Mouse (Mus musculus) C2C12 (cell line): ENCODE measurements around the gene Gda. TPM values are rescaled to one million over a fixed set of nuclear protein-coding genes. Genes with fewer than 3 reads are reported as not detected.

ENCODE experiments used
- H3K27me3 ChIP-seq: one replicate; pipeline ENCODE4 v1.6.1; 2011; ENCODE audit not compliant: control insufficient read depth, insufficient read depth, insufficient read length
- H3K36me3 ChIP-seq: one replicate; pipeline ENCODE4 v1.6.1; 2011; ENCODE audit not compliant: control insufficient read depth, insufficient read depth
- H3K4me3 ChIP-seq: one replicate; pipeline ENCODE4 v1.5.1; 2011; ENCODE audit warnings: mild to moderate bottlenecking, control low read depth; ENCODE audit not compliant: poor library complexity, insufficient read depth, severe bottlenecking
- H3K79me2 ChIP-seq: one replicate; pipeline ENCODE4 v1.6.1; 2011; ENCODE audit not compliant: control insufficient read depth, insufficient read depth
- H3K79me3 ChIP-seq: one replicate; pipeline ENCODE4 v1.6.1; 2011; ENCODE audit warnings: low read depth, control low read depth
- H3ac ChIP-seq: one replicate; pipeline ENCODE3; 2011; ENCODE audit warnings: low read depth; ENCODE audit not compliant: control insufficient read depth, insufficient read length
- CEBPB ChIP-seq: IDR thresholded peaks from one replicate; pipeline ENCODE4 v1.6.1; 2011; ENCODE audit warnings: low read depth, mild to moderate bottlenecking, control low read depth, moderate library complexity
- CTCF ChIP-seq: IDR thresholded peaks from one replicate; pipeline ENCODE4 v1.5.1; 2011; ENCODE audit not compliant: control insufficient read depth, insufficient read depth, insufficient read length
- FOSL1 ChIP-seq: IDR thresholded peaks from one replicate; pipeline ENCODE4 v1.8.0; 2011; ENCODE audit warnings: mild to moderate bottlenecking, low read length; ENCODE audit not compliant: poor library complexity, insufficient read depth, severe bottlenecking
- MAX ChIP-seq: IDR thresholded peaks from one replicate; pipeline ENCODE4 v1.6.1; 2011; ENCODE audit warnings: mild to moderate bottlenecking, control low read depth
- MYOD1 ChIP-seq: IDR thresholded peaks from one replicate; pipeline ENCODE4 v1.6.1; 2011; ENCODE audit warnings: low read depth; ENCODE audit not compliant: control insufficient read depth, insufficient read length
- MYOG ChIP-seq: IDR thresholded peaks from one replicate; pipeline ENCODE4 v1.6.1; 2011; ENCODE audit not compliant: control insufficient read depth, insufficient read length; ENCODE audit errors: extremely low read depth
- USF1 ChIP-seq: IDR thresholded peaks from one replicate; pipeline ENCODE4 v1.6.1; 2011; ENCODE audit warnings: low read depth, mild to moderate bottlenecking, control low read depth, moderate library complexity
- polyA plus RNA-seq: library from polyadenylated mRNA; unstranded; fragments of >200 nt; fragmentation: generic; extraction: Trizol; gene quantifications from one replicate; pipeline ENCODE4 v1.2.1, GENCODE M21; 2012; ENCODE audit warnings: missing spikeins

The Gda gene
- polyA plus RNA-seq, 1 experiment, result 0.14 TPM

GRCm38 (mm10) chr19:21481031-21481430 is 7.8 kb upstream of the Gda start:
- no peak overlapping the region for H3ac ChIP-seq
- no peaks in the 10 kb centered on the region for H3K79me2 ChIP-seq
- TF ChIP-seq CTCF (no peak), CEBPB (no peak), MYOD1 (no peak), FOSL1 (no peak), USF1 (no peak)
- no peaks in the 10 kb centered on the region for H3K36me3 ChIP-seq
- no peaks in the 10 kb centered on the region for H3K79me3 ChIP-seq
- H3K4me3 ChIP-seq, result no peak overlapping the region
- no peaks in the 10 kb centered on the region for H3K27me3 ChIP-seq

GRCm38 (mm10) chr19:21480053-21480419 is 6.8 kb upstream of the Gda start:
- Histone ChIP-seq H3K79me3 (no peaks in the 10 kb centered on the region), H3K36me3 (no peaks in the 10 kb centered on the region), H3K4me3 (no peak overlapping the region), H3K79me2 (no peaks in the 10 kb centered on the region), H3K27me3 (no peaks in the 10 kb centered on the region), H3ac (no peak overlapping the region)
- TF ChIP-seq MAX (no peak), MYOG (no peak), USF1 (no peak), CEBPB (no peak), MYOD1 (no peak), CTCF (no peak), FOSL1 (no peak)

DNA sequence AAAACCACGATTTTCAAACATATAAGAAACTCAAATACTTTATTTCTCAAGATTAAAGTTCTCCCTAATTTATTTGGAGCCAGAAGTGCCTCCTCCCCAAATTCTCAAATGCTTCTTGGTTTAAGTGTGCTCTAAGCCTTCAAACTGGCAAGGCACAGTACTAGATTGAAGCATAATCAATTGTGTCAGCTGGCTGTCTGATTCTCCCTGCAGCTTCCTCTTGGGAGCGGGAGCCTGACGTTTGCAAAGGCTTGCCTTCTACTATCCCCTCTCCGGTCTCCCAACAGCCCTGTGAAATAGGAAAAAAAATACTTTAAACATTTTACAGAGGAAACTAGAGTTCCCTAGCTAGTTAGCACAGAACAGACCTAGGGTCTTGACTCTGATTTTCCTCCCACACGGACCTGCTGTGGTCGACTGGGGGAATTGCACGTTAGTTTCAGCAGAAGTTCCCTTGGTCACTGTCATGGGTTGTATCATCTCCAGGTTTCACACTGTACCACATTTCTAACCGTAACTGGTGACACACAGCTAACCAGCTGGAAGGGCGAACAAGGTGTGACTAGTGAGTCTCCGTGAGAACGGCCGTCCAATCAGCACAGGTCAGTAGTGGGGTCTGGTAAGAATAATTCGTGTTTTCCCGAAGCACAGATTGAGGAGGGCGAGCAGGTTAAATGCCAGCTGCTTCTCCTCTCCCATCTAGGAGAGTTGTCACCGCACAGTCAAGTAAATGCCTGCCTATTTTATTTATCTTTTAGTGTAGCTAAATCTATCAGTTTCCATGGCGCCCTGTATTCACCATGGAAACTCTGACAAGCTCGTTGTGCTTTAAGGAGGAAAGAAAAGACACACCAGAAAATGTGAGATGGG is 6.2 kb upstream of the Gda start:
- TF ChIP-seq CTCF (no peak), MYOG (no peak), MYOD1 (no peak), USF1 (no peak), FOSL1 (no peak), MAX (no peak), CEBPB (no peak)
- no peak overlapping the region for H3ac ChIP-seq
- H3K79me3 ChIP-seq, result no peaks in the 10 kb centered on the region
- no peaks in the 10 kb centered on the region for H3K79me2 ChIP-seq
- no peaks in the 10 kb centered on the region for H3K36me3 ChIP-seq
- no peaks in the 10 kb centered on the region for H3K27me3 ChIP-seq
- H3K4me3 ChIP-seq, result no peak overlapping the region

- TF ChIP-seq FOSL1 (no peak), MYOD1 (no peak), MYOG (no peak), MAX (no peak), CTCF (no peak), USF1 (no peak), CEBPB (no peak)
- Histone ChIP-seq H3K79me3 (no peaks in the 10 kb centered on the region), H3K4me3 (no peak overlapping the region), H3K27me3 (no peaks in the 10 kb centered on the region), H3K36me3 (no peaks in the 10 kb centered on the region), H3K79me2 (no peaks in the 10 kb centered on the region), H3ac (no peak overlapping the region)
Observed at GRCm38 (mm10) chr19:21478538-21478937, 5.3 kb upstream of the Gda start.

DNA sequence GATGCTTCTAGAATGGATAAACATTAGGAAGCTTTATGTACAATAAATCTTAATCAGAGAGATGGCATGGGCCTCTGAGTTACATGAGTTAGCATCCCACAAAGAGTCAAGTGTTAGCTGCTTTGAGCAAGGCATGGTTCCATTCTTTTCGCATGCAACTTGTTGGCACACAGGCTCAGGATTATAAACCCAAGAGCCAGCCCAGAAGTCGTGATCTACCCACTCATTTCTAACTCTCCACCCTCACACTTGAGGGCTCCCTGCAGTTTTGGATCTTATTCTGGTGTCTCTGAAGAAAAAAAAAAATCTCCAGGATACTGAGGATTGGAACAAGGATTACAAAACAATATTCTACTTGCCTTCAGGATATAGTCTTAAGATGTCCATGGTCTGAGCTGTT is 4.5 kb upstream of the Gda start:
- Histone ChIP-seq H3K79me3 (no peaks in the 10 kb centered on the region), H3ac (no peak overlapping the region), H3K79me2 (no peaks in the 10 kb centered on the region), H3K36me3 (no peaks in the 10 kb centered on the region), H3K27me3 (no peaks in the 10 kb centered on the region), H3K4me3 (no peak overlapping the region)
- no peak for TF ChIP-seq MYOG
- TF ChIP-seq MYOD1, result no peak
- no peak for TF ChIP-seq MAX
- TF ChIP-seq CEBPB, result no peak

DNA sequence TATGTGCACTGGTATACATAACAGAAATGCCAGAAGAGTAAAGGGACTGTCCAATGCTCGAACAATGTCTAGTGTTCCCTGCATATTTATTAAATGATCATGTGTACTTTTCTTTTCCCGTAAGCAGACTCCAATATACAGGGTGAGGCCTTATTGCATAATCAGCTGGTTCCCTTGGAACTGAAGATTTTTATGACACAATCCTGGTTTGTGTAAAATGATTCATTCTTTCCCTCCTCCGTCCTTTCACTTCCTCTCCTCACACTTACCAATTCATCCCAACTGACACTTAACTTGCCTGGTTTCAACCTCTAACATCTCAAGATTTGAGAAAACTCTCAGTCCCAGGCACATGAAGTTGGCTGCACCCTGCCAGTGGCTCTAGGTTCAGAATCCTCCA is 3.5 kb upstream of the Gda start:
- no peak overlapping the region for H3K4me3 ChIP-seq
- H3K79me3 ChIP-seq, result no peaks in the 10 kb centered on the region
- no peak overlapping the region for H3ac ChIP-seq
- H3K79me2 ChIP-seq, result no peaks in the 10 kb centered on the region
- no peak for TF ChIP-seq MAX
- peak; percentile 45 for TF ChIP-seq CEBPB
- H3K27me3 ChIP-seq, result no peaks in the 10 kb centered on the region
- H3K36me3 ChIP-seq, result no peaks in the 10 kb centered on the region
